Mouse (Mus musculus): Measurements from ENCODE around the gene St3gal3. TPM values are rescaled to one million over a fixed set of nuclear protein-coding genes. Genes with fewer than 3 reads are reported as not detected.

Gene St3gal3
- polyA plus RNA-seq, 1 experiment from 2014 or later = 12.5 TPM

DNA sequence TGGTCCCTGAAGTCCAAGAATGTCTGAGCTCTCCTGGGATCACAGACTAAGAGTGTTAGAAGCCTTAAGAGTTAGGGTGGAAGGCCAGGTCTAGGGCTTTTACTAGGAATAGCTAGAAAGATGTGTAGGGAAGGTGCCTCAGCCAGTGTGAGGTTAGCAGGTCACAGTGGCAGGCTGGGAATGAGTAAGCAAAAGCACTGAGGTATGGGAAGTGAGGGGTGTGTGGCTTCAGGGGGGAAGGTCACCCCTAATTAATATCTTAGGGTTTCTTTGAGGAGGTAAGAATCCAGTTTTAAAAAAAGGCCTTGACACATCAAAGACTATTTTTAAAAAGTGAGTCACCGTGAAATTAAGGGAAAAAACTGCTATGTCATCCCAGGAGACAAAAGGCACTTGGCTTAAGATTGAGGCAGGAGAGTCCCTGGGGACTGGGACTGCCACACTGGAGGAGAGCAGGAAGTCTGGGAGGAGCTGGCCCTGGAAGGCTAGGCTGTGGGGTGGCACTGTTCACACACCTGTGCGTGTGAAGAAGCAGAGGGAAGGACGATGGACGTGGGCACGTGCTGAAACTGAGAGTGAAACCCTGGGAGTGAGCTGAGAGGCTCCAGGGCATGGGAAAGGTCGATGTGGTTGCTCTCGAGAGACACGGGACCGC, 72.8 kb downstream of the St3gal3 start:
- Histone ChIP-seq H3K4me1 (replicated peaks) (peaks cover 7% of the 10 kb centered on the region; the same call in 1 of the 2 replicates), H3K4me2 (replicated peaks) (no peak overlapping the region), H3K27ac (no peak overlapping the region), H3K9ac (replicated peaks) (no peak overlapping the region), H3K4me3 (replicated peaks) (no peak overlapping the region), H3K9me3 (no peaks in the 10 kb centered on the region), H3K36me3 (no peaks in the 10 kb centered on the region), H3K27me3 (no peaks in the 10 kb centered on the region)
- WGBS = 54% methylated on average over 9 of the region's 9 CpGs
- ATAC-seq = no peak

DNA sequence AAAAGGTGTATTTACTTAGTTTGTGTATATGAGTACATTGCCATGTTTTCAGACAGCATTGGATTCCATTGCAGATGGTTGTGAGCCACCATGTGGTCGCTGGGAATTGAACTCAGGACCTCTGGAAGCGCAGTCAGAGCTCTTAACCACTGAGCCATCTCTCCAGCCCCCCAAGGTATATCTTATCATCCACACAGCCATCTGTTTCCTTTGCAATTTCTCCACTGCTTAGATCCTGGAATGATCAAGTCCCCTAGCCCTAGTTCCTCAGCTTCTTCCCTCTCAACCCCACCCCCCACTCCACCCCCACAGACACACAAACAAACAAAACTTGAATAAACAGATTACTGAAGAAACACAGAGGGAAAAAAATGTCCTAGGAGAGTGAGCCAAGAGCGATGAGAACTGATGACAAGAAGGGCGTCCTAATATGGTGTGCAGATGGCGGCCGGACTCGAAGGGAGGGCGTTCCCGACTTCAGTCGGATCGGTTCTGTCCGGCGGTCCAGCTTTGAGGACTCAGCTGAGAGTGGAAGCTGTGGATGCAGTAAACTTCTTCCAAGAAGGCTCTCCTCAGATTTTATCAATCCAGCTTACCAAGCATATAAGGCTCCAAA, 73.7 kb downstream of the St3gal3 start:
- ATAC-seq = no peak

DNA sequence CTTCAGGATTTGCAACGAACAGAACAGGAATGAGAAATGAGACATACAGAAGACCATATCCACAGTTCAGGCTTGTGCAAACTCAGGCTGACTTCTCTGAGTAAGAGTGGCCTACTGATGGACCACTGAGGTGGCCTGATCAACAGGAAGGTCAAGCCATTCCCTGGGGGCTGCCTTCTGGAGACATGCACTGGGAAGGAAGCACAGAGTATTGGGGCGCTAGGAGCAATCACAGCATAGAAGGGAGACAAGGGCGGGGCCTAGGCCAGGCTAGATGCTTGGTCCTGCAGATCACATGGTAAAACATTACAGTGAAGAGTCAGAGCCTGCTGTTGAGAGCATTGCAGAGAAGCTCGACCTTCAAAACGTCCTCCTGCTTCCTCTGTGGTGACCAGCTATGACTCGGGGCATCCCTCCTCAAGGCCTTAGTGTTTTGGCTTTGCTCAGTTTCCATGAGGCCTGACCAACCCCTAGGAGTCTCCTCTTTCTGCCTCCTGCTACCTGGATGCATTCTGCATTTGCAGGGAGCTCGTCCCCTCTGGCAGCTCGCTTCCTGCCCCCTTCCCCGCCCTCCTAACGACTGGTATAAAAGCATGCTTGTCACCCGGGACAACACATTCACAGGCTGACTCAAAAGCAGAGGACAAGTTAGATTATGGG, 74.8 kb downstream of the St3gal3 start:
- Histone ChIP-seq H3K9me3 (no peaks in the 10 kb centered on the region), H3K4me1 (replicated peaks) (peaks cover 7% of the 10 kb centered on the region; the same call in 1 of the 2 replicates), H3K36me3 (no peaks in the 10 kb centered on the region), H3K27ac (no peak overlapping the region), H3K9ac (replicated peaks) (no peak overlapping the region), H3K4me2 (replicated peaks) (no peak overlapping the region), H3K27me3 (no peaks in the 10 kb centered on the region), H3K4me3 (replicated peaks) (no peak overlapping the region)
- ATAC-seq = no peak
- 69% methylated on average over 11 of the region's 11 CpGs for WGBS

More for the DNA sequence above, 73.7 kb downstream of the St3gal3 start:
- Histone ChIP-seq H3K27ac (no peak overlapping the region), H3K36me3 (no peaks in the 10 kb centered on the region), H3K4me1 (replicated peaks) (peaks cover 7% of the 10 kb centered on the region; the same call in 1 of the 2 replicates), H3K4me2 (replicated peaks) (no peak overlapping the region), H3K9ac (replicated peaks) (no peak overlapping the region), H3K9me3 (no peaks in the 10 kb centered on the region), H3K27me3 (no peaks in the 10 kb centered on the region), H3K4me3 (replicated peaks) (no peak overlapping the region)
- 94% methylated on average over 13 of the region's 13 CpGs for WGBS

DNA sequence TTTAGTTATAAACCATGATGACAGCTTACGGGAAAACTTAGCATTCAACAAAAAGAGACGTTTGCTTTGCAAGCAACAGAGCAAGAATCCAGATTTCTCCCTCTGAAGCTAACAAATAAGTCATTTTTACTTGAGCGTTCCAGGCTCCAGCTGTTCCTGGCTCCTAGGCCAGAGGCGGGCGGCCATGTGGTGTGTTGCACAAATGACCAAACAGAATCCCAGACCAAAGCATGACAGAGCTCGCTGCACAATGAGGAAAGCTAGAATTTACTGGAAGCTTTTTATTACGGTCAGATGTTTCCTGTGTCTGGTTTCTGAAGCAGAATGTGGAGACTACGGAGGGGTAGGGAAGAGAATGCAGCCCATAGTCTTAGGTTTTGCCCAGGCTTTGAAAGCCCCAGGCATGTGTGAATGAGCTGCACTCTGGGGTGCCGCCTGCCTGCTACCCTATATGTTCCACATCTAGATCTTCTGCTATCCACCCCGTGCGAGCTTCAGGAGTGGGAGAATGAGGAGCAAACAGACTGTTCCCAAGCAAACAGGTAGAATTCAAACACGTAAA, 76.5 kb downstream of the St3gal3 start:
- Histone ChIP-seq H3K36me3 (no peaks in the 10 kb centered on the region), H3K9ac (replicated peaks) (no peak overlapping the region), H3K27me3 (no peaks in the 10 kb centered on the region), H3K4me3 (replicated peaks) (no peak overlapping the region), H3K4me2 (replicated peaks) (no peak overlapping the region), H3K9me3 (no peaks in the 10 kb centered on the region), H3K27ac (no peak overlapping the region), H3K4me1 (replicated peaks) (peaks cover 10% of the 10 kb centered on the region; the same call in 1 of the 2 replicates)
- WGBS = 73% methylated on average over 12 of the region's 12 CpGs
- ATAC-seq = no peak

DNA sequence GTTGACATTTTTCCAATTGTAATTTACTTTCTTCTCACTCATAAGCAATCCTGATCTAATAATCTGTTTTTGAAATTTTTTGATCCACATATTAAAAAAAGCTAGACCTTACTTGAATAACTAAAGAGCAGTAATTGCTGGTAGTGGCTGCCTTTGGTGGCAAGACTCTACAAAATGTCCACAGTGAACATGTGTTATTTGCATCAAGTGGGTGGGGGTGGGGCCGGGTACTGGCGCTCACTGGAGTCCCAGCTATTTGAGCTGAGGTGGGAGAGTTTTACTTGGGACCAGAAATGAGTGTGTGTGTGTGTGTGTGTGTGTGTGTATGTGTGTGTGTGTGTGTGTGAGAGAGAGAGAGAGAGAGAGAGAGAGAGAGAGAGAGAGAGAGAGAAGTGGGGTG, 77.6 kb downstream of the St3gal3 start:
- WGBS = 63% methylated on average over 2 of the region's 2 CpGs

DNA sequence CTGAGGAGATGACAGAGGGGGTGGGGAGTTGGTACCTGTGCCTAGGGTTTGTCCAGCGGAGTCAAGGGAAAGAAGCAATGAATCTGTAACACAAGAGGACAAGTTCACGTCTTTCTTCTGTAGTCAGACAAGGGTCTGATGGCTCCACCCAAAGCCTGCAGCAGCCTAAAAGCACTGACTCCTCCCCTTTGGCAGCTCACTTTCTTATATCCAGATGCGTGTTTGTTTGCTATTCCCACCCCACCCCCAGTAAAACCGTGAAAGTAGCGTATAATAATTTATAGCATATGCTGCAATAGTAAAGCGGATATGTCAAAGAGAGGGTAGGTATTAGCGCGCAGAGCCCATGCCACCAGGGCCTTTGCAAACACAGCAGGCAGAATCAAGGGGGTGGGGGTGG, 80.1 kb downstream of the St3gal3 start:
- no peaks in the 10 kb centered on the region for H3K36me3 ChIP-seq
- no peaks in the 10 kb centered on the region for H3K27me3 ChIP-seq
- no peak overlapping the region for H3K4me2 ChIP-seq (replicated peaks)
- peaks cover 10% of the 10 kb centered on the region; the same call in 1 of the 2 replicates for H3K4me1 ChIP-seq (replicated peaks)
- H3K9ac ChIP-seq (replicated peaks) = no peak overlapping the region
- ATAC-seq = no peak
- H3K4me3 ChIP-seq (replicated peaks) = no peak overlapping the region
- WGBS = 87% methylated on average over 8 of the region's 8 CpGs
- H3K9me3 ChIP-seq = no peaks in the 10 kb centered on the region
- no peak overlapping the region for H3K27ac ChIP-seq

More for the DNA sequence above, 77.6 kb downstream of the St3gal3 start:
- no peak overlapping the region for H3K27ac ChIP-seq
- no peak for ATAC-seq
- no peak overlapping the region for H3K4me2 ChIP-seq (replicated peaks)
- H3K4me3 ChIP-seq (replicated peaks) = no peak overlapping the region
- no peaks in the 10 kb centered on the region for H3K36me3 ChIP-seq
- H3K27me3 ChIP-seq = no peaks in the 10 kb centered on the region
- H3K9me3 ChIP-seq = no peaks in the 10 kb centered on the region
- H3K9ac ChIP-seq (replicated peaks) = no peak overlapping the region
- H3K4me1 ChIP-seq (replicated peaks) = peaks cover 10% of the 10 kb centered on the region; the same call in 1 of the 2 replicates

DNA sequence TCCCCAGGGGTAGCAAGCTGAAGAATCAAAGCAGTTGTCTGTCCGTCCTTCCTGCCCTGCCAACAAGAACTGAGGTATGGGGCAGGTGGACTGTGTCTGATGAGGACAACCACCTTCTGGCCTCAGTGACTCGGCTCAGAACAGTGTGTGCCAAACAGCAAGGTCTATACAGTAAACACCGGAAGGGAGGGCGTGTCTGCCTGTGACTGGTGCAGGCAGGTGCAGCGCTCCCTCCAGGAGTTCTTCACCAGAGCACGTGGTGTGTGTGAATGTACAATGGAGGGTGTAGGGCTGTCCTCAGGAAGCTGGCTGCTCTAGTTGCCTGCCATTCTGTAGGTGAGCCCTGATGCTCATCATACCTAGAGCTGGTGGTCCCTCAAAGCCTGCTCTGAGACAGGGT, 80.8 kb downstream of the St3gal3 start:
- no peak for ATAC-seq
- no peak overlapping the region for H3K27ac ChIP-seq
- H3K36me3 ChIP-seq = no peaks in the 10 kb centered on the region

DNA sequence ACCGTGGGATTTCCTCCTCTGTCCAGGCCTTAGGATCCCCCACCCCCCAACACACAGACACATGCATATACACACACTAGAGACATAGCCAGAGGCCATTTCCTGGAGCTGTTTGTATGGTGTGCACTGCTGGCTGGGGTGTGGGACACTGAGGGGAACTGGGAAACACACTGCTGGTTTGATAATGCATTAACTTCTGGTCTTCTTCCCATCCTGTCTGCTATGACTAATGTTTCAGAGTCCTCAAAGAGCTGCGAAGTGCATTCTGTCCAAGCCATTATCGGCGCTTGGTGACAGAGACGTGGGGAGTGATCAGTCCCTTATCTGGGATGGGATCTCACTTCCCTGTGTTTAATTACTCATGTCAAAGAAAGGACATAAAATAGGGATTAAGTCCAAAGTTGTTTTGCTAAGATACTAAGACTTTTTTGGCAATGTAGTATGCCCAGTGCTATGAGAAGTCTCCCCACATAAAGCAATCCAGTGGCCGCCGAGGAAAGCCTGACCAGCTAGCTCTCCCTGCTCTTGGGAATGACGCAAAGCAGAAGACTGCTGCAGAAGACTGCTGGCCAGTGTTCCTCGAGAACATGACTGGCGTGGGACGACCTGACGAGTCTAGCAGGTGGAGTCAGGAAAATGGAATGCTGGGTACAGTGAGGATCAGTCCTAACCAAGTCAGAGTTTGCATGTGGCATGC, 85.0 kb downstream of the St3gal3 start:
- Histone ChIP-seq H3K9ac (replicated peaks) (no peak overlapping the region), H3K4me2 (replicated peaks) (no peak overlapping the region), H3K27me3 (no peaks in the 10 kb centered on the region), H3K36me3 (no peaks in the 10 kb centered on the region), H3K4me1 (replicated peaks) (peaks cover 7% of the 10 kb centered on the region; the same call in 1 of the 2 replicates), H3K9me3 (no peaks in the 10 kb centered on the region), H3K4me3 (replicated peaks) (no peak overlapping the region), H3K27ac (no peak overlapping the region)
- no peak for ATAC-seq
- WGBS = 87% methylated on average over 12 of the region's 12 CpGs

More for the DNA sequence above, 80.8 kb downstream of the St3gal3 start:
- H3K9me3 ChIP-seq = no peaks in the 10 kb centered on the region
- H3K27me3 ChIP-seq = no peaks in the 10 kb centered on the region
- H3K4me3 ChIP-seq (replicated peaks) = no peak overlapping the region
- peaks cover 10% of the 10 kb centered on the region; the same call in 1 of the 2 replicates for H3K4me1 ChIP-seq (replicated peaks)
- H3K9ac ChIP-seq (replicated peaks) = no peak overlapping the region
- WGBS = 87% methylated on average over 6 of the region's 6 CpGs
- no peak overlapping the region for H3K4me2 ChIP-seq (replicated peaks)

DNA sequence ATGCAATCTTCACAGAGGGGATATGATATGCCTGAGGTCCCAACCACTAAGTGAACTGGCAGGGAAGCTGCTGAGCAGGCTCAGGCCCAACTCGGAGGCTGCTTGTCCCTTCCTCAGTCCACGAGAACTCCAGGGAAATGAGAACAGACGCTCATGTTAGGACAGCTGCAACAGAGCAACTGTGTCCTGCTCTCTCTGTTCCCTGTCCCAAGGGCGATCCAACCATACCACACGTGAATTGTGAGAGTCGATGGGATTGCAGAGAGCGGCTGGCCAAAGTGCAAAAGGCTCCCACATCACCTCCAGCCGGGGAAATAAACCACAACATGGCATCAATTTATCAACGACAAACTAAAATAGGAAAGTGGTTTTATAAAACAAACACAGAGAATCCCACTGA, 90.2 kb downstream of the St3gal3 start:
- Histone ChIP-seq H3K4me1 (replicated peaks) (peaks cover 10% of the 10 kb centered on the region; the same call in 1 of the 2 replicates), H3K27me3 (no peaks in the 10 kb centered on the region), H3K27ac (no peak overlapping the region), H3K9me3 (no peaks in the 10 kb centered on the region), H3K4me2 (replicated peaks) (no peak overlapping the region), H3K4me3 (replicated peaks) (no peak overlapping the region), H3K36me3 (no peaks in the 10 kb centered on the region), H3K9ac (replicated peaks) (no peak overlapping the region)
- WGBS = 79% methylated on average over 9 of the region's 9 CpGs
- no peak for ATAC-seq

DNA sequence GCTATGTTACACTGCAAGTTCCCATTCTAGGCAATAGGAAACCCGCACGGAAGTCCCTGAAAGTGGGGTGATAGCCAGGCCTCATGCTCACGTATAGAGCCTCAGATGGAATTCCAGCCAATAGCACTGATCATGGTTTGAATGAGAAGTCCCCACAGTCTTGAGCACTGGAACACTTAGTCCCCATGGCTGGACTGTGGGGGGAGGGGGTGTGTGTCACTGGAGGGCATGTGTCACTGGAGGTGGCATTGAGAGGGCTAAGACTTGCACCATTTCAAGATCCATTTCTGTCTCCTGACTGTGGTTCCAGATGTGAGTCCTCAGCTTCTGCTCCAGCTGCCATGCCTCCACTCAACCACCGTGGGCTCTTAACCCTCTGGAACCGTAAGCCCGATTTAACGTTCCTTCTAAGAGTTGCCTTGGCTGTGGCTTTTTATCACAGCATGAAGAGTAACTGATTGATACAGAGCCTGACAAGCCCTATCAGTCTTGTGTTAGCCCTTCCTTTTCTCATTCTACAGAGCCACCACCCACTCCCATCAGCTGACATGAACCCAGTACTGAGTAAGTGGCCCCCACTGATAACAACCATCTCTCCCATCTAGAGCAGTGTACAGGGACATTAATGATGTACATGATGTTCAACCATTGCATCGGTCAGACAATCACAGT, 91.2 kb downstream of the St3gal3 start:
- WGBS = 92% methylated on average over 8 of the region's 8 CpGs
- ATAC-seq = no peak
- Histone ChIP-seq H3K4me2 (replicated peaks) (no peak overlapping the region), H3K9ac (replicated peaks) (no peak overlapping the region), H3K27me3 (no peaks in the 10 kb centered on the region), H3K9me3 (no peaks in the 10 kb centered on the region), H3K27ac (no peak overlapping the region), H3K4me1 (replicated peaks) (peaks cover 10% of the 10 kb centered on the region; the same call in 1 of the 2 replicates), H3K36me3 (no peaks in the 10 kb centered on the region), H3K4me3 (replicated peaks) (no peak overlapping the region)

DNA sequence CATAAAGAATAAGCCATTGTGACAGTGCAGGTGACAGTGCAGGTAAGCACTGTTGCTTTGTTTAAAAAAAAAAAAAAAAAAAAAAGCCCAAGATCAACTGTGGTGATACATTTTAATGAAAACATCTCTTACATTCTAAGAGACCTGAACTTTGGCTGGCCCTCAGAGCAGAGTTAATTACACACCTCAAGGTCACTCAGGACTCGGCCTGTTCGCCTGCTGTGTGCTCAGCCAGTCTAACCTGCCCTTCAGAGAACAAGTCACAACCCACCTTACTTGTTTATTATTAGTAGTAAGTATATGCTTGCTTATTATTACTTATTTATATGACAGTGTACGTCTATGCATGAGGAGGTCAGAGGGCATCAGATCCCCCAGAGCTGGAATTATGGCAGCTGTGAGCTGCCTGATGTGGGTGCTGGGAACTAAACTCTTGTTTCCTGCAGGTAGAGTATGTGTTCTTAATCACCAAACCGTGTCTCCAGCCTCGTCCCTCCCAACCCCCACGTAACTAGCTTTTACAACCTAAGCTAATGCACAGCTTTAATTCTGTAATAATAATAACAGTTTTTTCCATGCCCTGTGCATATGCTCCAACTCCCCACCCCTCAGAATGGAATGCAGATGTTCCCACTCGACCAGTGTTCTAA, 91.9 kb downstream of the St3gal3 start:
- ATAC-seq = no peak
- H3K4me3 ChIP-seq (replicated peaks) = no peak overlapping the region
- 89% methylated on average over 7 of the region's 7 CpGs for WGBS
- no peak overlapping the region for H3K27ac ChIP-seq
- H3K4me1 ChIP-seq (replicated peaks) = peaks cover 12% of the 10 kb centered on the region
- no peak overlapping the region for H3K4me2 ChIP-seq (replicated peaks)
- no peaks in the 10 kb centered on the region for H3K27me3 ChIP-seq
- no peaks in the 10 kb centered on the region for H3K36me3 ChIP-seq
- H3K9ac ChIP-seq (replicated peaks) = no peak overlapping the region
- H3K9me3 ChIP-seq = no peaks in the 10 kb centered on the region
